Mouse (Mus musculus) kidney, embryonic 16.5 days (tissue): ENCODE measurements at regions not wholly inside any gene's neighbourhood (a gene's known extent, or its start where the extent isn't known, plus 50 kb on each side); places are given as distances from the start of the nearest gene placed in this dataset.
A peak's percentile ranks its signal among the peaks of the same experiment; 100 is the strongest.
"Not testable (repeated sequence)": the region's sequence is repeated elsewhere in the genome, so short reads cannot be mapped to it uniquely, and the experiment has no call there.

ENCODE experiments used
- ATAC-seq: fragments of 200-750 bp; cut with Nextera tagmentation; 2 replicates; pipeline ENCODE4 v1.8.0; 2017; ENCODE audit warnings: moderate TSS enrichment; ENCODE audit not compliant: low FRiP score, low TSS enrichment
- H3K27ac ChIP-seq: fragments of 300-500 bp; sonication (generic); 2 replicates; pipeline ENCODE4 v1.5.1; 2014; ENCODE audit warnings: low read length
- H3K27me3 ChIP-seq: fragments of 300-500 bp; sonication (generic); 2 replicates; pipeline ENCODE4 v1.6.1; 2014; ENCODE audit warnings: low read length, control low read depth, mixed read lengths; ENCODE audit not compliant: insufficient read depth
- H3K36me3 ChIP-seq: fragments of 300-500 bp; sonication (generic); 2 replicates; pipeline ENCODE4 v1.6.1; 2014; ENCODE audit warnings: low read length, control low read depth, mixed read lengths; ENCODE audit not compliant: insufficient read depth
- H3K4me1 ChIP-seq: fragments of 300-500 bp; sonication (generic); 2 replicates; pipeline ENCODE4 v1.6.1; 2014; ENCODE audit warnings: low read length, control low read depth, mixed read lengths; ENCODE audit not compliant: insufficient read depth
- H3K4me2 ChIP-seq: fragments of 300-500 bp; sonication (generic); replicated peaks from 2 replicates; pipeline ENCODE4 v1.6.1; 2014; ENCODE audit warnings: low read depth, low read length
- H3K4me3 ChIP-seq: fragments of 300-500 bp; sonication (generic); 2 replicates; pipeline ENCODE4 v1.5.1; 2014; ENCODE audit warnings: mild to moderate bottlenecking, low read length
- H3K9ac ChIP-seq: fragments of 300-500 bp; sonication (generic); replicated peaks from 2 replicates; pipeline ENCODE4 v1.6.1; 2014; ENCODE audit warnings: low read length
- H3K9me3 ChIP-seq: fragments of 300-500 bp; sonication (generic); 2 replicates; pipeline ENCODE4 v1.6.1; 2016; ENCODE audit warnings: low read length, control low read depth
- WGBS: fragments of 180-500 bp; shearing (Covaris S2); extraction: QIAGEN DNeasy Blood & Tissue Kit; methylation state at CpG from one replicate; pipeline ENCODE4 v1.1.7; 2014; 5-methylcytosine and 5-hydroxymethylcytosine counted together

DNA sequence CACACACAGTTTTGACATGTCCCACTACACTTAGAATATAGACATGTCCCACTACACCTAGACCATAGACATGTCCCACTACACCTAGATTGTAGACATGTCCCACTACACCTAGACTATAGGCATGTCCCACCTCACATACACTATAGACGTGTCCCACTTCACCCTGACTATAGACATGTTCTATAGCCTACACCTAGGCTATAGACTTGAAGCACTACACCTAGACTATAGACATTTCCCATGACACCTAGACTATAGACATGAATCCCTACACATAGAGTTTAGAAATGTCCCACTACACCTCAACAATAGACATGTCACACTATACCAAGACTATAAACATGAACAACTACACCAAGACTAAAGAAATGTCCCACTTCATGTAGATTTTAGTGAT lies 2580.9 kb downstream of the Gm37988 start:
- Histone ChIP-seq H3K36me3 (no peaks in the 10 kb centered on the region), H3K4me3 (no peak overlapping the region), H3K27me3 (no peaks in the 10 kb centered on the region), H3K4me2 (no peak overlapping the region), H3K9ac (no peak overlapping the region), H3K27ac (no peak overlapping the region), H3K4me1 (no peaks in the 10 kb centered on the region), H3K9me3 (no peaks in the 10 kb centered on the region)
- 95% methylated on average over 1 of the region's 1 CpGs for WGBS
- no peak; the same call in 1 of the 2 replicates for ATAC-seq

DNA sequence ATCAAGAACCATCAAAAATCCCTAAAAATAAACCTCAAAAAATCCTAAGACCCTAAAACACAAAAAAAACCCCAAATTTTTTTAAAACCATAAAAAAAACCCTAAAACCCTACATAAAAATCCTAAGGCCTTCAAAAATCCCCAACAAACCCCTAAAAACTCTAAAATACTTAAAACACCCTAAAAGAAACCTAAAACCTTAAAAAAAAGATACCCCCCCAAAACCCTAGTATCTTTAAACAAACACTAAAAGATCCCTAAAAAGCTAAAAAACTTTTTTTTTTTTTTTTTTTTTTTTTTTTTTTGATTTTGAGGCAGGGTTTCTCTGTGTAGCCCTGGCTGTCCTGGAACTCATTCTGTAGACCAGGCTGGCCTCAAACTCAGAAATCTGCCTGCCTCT lies 2585.8 kb downstream of the Gm37988 start:
- Histone ChIP-seq H3K36me3 (no peaks in the 10 kb centered on the region), H3K4me3 (no peak overlapping the region), H3K9ac (no peak overlapping the region), H3K9me3 (no peaks in the 10 kb centered on the region), H3K4me2 (no peak overlapping the region), H3K27ac (no peak overlapping the region), H3K27me3 (no peaks in the 10 kb centered on the region), H3K4me1 (no peaks in the 10 kb centered on the region)
- ATAC-seq: no peak

DNA sequence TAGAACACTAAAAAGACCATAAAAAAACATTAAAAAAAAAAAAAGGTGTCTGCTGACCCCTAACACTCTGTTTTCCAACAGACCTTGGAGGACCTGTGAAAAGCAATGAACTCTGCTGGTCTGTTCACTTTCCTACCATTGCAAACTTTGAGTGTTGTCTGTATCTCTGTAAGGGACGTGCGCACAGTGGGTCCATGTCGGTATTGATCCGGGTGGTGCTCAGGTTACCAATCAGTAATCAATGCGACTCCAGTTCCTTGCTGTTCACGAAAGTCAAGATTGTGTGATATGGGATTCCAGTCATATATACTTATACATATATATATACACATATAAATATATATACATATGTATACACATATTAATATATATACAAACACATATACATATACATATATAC lies 2586.5 kb downstream of the Gm37988 start:
- Histone ChIP-seq H3K9me3 (no peaks in the 10 kb centered on the region), H3K4me2 (no peak overlapping the region), H3K9ac (no peak overlapping the region), H3K27me3 (no peaks in the 10 kb centered on the region), H3K27ac (no peak overlapping the region), H3K4me3 (no peak overlapping the region), H3K36me3 (no peaks in the 10 kb centered on the region), H3K4me1 (no peaks in the 10 kb centered on the region)
- 97% methylated on average over 6 of the region's 6 CpGs for WGBS
- ATAC-seq: no peak

- H3K4me3 ChIP-seq: no peak overlapping the region
- H3K36me3 ChIP-seq: no peaks in the 10 kb centered on the region
- H3K9ac ChIP-seq: no peak overlapping the region
- H3K4me1 ChIP-seq: no peaks in the 10 kb centered on the region
- no peak overlapping the region for H3K4me2 ChIP-seq
- ATAC-seq: no peak
- H3K27ac ChIP-seq: no peak overlapping the region
- H3K9me3 ChIP-seq: no peaks in the 10 kb centered on the region
- 86% methylated on average over 8 of the region's 8 CpGs for WGBS
- no peaks in the 10 kb centered on the region for H3K27me3 ChIP-seq
Measured at GRCm38 (mm10) chr1:7395527-7395926, 2587.8 kb downstream of the Gm37988 start.

GRCm38 (mm10) chr1:7396867-7397806 lies 2589.4 kb downstream of the Gm37988 start:
- no peaks in the 10 kb centered on the region for H3K36me3 ChIP-seq
- H3K9me3 ChIP-seq: no peaks in the 10 kb centered on the region
- H3K9ac ChIP-seq: peak overlapping the region; percentile 66
- no peaks in the 10 kb centered on the region for H3K27me3 ChIP-seq
- H3K4me1 ChIP-seq: no peaks in the 10 kb centered on the region
- peak overlapping the region; percentile 45 for H3K4me2 ChIP-seq
- peak overlapping the region; percentile 73 for H3K4me3 ChIP-seq
- WGBS: 15% methylated on average over 26 of the region's 26 CpGs
- H3K27ac ChIP-seq: peak overlapping the region; percentile 61
- peak; percentile 90 for ATAC-seq

GRCm38 (mm10) chr1:7397807-7398446 lies 2590.2 kb downstream of the Gm37988 start:
- Histone ChIP-seq H3K9ac (peak overlapping the region; percentile 73), H3K36me3 (no peaks in the 10 kb centered on the region), H3K9me3 (no peaks in the 10 kb centered on the region), H3K27me3 (no peaks in the 10 kb centered on the region), H3K27ac (peak overlapping the region; percentile 63), H3K4me3 (peak overlapping the region; percentile 73), H3K4me2 (peak overlapping the region; percentile 74), H3K4me1 (no peaks in the 10 kb centered on the region)
- peak; percentile 98 for ATAC-seq
- under 1% methylated on average over 46 of the region's 46 CpGs for WGBS

GRCm38 (mm10) chr1:7398678-7399218 lies 2591.1 kb downstream of the Gm37988 start:
- WGBS: 43% methylated on average over 14 of the region's 14 CpGs
- peak overlapping the region; percentile 73 for H3K9ac ChIP-seq
- no peak overlapping the region; the same call in 1 of the 2 replicates for H3K27ac ChIP-seq

GRCm38 (mm10) chr1:7405651-7406050 lies 2598.0 kb downstream of the Gm37988 start:
- H3K9me3 ChIP-seq, ATAC-seq, H3K27ac ChIP-seq, H3K36me3 ChIP-seq, H3K27me3 ChIP-seq, H3K4me1 ChIP-seq, H3K4me3 ChIP-seq, H3K4me2 ChIP-seq, H3K9ac ChIP-seq: not testable (repeated sequence)
- WGBS: 72% methylated on average over 5 of the region's 5 CpGs

More at GRCm38 (mm10) chr1:7398678-7399218, 2591.1 kb downstream of the Gm37988 start:
- ATAC-seq: no peak
- Histone ChIP-seq H3K4me2 (peak overlapping the region; percentile 74), H3K36me3 (no peaks in the 10 kb centered on the region), H3K27me3 (no peaks in the 10 kb centered on the region), H3K4me1 (no peaks in the 10 kb centered on the region), H3K9me3 (no peaks in the 10 kb centered on the region), H3K4me3 (peak overlapping the region; percentile 73)

DNA sequence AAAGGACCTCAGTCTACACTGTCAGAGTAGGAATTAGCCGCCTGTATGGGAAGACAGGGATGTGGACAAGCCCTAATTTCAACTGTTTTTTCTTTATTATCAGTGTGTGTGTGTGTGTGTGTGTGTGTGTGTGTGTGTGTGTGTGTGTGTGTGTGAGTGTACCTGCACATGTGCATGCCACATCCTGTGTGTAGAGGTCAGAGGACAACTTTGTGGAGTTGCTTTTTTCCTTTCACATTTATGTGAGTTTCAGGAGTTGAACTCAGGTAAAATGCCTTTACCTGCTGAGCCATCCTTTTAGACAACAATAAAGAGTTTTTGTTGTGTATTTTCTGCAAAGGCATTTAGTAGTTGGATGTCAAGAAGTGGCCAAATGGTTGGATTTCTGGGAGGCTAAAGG lies 2606.8 kb downstream of the Gm37988 start:
- no peak overlapping the region for H3K27ac ChIP-seq

More for the DNA sequence above, 2606.8 kb downstream of the Gm37988 start:
- Histone ChIP-seq H3K4me1 (no peaks in the 10 kb centered on the region), H3K36me3 (no peaks in the 10 kb centered on the region), H3K9ac (no peak overlapping the region), H3K4me2 (no peak overlapping the region), H3K9me3 (no peaks in the 10 kb centered on the region), H3K27me3 (no peaks in the 10 kb centered on the region), H3K4me3 (no peak overlapping the region)
- WGBS: 86% methylated on average over 1 of the region's 1 CpGs
- ATAC-seq: no peak
